In genomic region chr2:7080794-7081783, GRCm38 (mm10) we compare ENCODE assay signal across 8 mouse cellular contexts.
A peak's percentile ranks its signal among the peaks of the same experiment; 100 is the strongest.
DNase-seq lines count a peak whose midpoint lies in the region; ATAC-seq and TF ChIP-seq lines count a peak whose summit lies in the region.

No protein-coding gene starts in this region.

- peaks cover 6% of the 10 kb centered on the region; the same call in 1 of the 2 replicates for H3K4me1 ChIP-seq in cerebellum, adult 2 months (ENCODE audit: control insufficient read depth, insufficient read depth, low read length)
- 0 out of 2 replicates have a peak, but pooled peaks cover 13% of the 10 kb centered on the region for H3K4me1 ChIP-seq in hindbrain, embryonic 14.5 days (replicated peaks; ENCODE audit: control insufficient read depth, insufficient read depth, low read length)
- H3K4me1 ChIP-seq in lung, embryonic 14.5 days (ENCODE audit: insufficient read depth): peaks cover 22% of the 10 kb centered on the region; the same call in 1 of the 2 replicates

- TF ChIP-seq POLR2A in cerebellum, adult 2 months (IDR thresholded peaks at IDR 0.05; ENCODE audit: borderline replicate concordance, insufficient read depth, low read length): no peak

- no peaks in the 10 kb centered on the region for H3K36me3 ChIP-seq in hindbrain, embryonic 14.5 days (replicated peaks; ENCODE audit: control insufficient read depth, insufficient read depth)
- H3K36me3 ChIP-seq in lung, embryonic 14.5 days (ENCODE audit: insufficient read depth): peaks cover 14% of the 10 kb centered on the region; the same call in 1 of the 2 replicates

- peaks cover 12% of the 10 kb centered on the region for H3K9me3 ChIP-seq in hindbrain, embryonic 14.5 days (ENCODE audit: control insufficient read depth, low read length)
- H3K9me3 ChIP-seq in lung, embryonic 14.5 days (ENCODE audit: low read depth, low read length): peaks cover 13% of the 10 kb centered on the region

- TF ChIP-seq CTCF in cerebellum, adult 2 months (IDR thresholded peaks at IDR 0.05; ENCODE audit: borderline replicate concordance, insufficient read depth, low read depth, low read length): no peak
- no peak for TF ChIP-seq CTCF in lung, embryonic 14.5 days (IDR thresholded peaks at IDR 0.05; ENCODE audit: low read depth)

- H3K27me3 ChIP-seq in cerebellum, adult 2 months (ENCODE audit: control insufficient read depth, insufficient read depth, low read length): no peaks in the 10 kb centered on the region
- H3K27me3 ChIP-seq in hindbrain, embryonic 14.5 days (ENCODE audit: control insufficient read depth, insufficient read depth, low read length): no peaks in the 10 kb centered on the region
- no peaks in the 10 kb centered on the region for H3K27me3 ChIP-seq in lung, embryonic 14.5 days (ENCODE audit: insufficient read depth, low read length)

- H3K9ac ChIP-seq in hindbrain, embryonic 14.5 days: peak overlapping the region; percentile 40
- peak overlapping the region; percentile 64 for H3K9ac ChIP-seq in lung, embryonic 14.5 days

- intact Hi-C loops in gastrocnemius, postnatal 36 days (cut with DNase I): no loop called here

- no peak overlapping the region for H3K27ac ChIP-seq in cerebellum, adult 2 months (ENCODE audit: insufficient read depth, low read length)
- no peak overlapping the region for H3K27ac ChIP-seq in hindbrain, embryonic 14.5 days
- peak overlapping the region; percentile 96 for H3K27ac ChIP-seq in lung, embryonic 14.5 days (ENCODE audit: low read depth)

- peak overlapping the region; percentile 49 for H3K4me2 ChIP-seq in hindbrain, embryonic 14.5 days (replicated peaks)
- peak overlapping the region; percentile 74 for H3K4me2 ChIP-seq in lung, embryonic 14.5 days

- DNase-seq in gastrocnemius, adult 18-20 months (ENCODE audit: low spot score): peak; percentile 55
- DNase-seq in gastrocnemius, postnatal 36 days: no peak
- peak; percentile 44 to 58 for DNase-seq in cerebellum, adult 2 months
- DNase-seq in forelimb bud, embryonic 11.5 days (ENCODE audit: low read depth, low spot score): peak; percentile 26
- no peak for DNase-seq in hindbrain, embryonic 14.5 days (ENCODE audit: low spot score)
- DNase-seq in lung, embryonic 14.5 days: peak; percentile 73
- peak; percentile 58 for DNase-seq in retina, postnatal 1 day

- ATAC-seq in hindbrain, embryonic 14.5 days (ENCODE audit: low FRiP score): peak; percentile 63; the same call in 1 of the 2 replicates
- peak; percentile 38; the same call in 1 of the 2 replicates for ATAC-seq in lung, embryonic 14.5 days (ENCODE audit: insufficient read depth)
- ATAC-seq in inflammation-experienced regulatory T-cells, adult 6 months: no peak

- peak overlapping the region; percentile 59 for H3K4me3 ChIP-seq in cerebellum, adult 2 months (replicated peaks; ENCODE audit: insufficient read depth, low read depth, low read length)
- peak overlapping the region; percentile 13 for H3K4me3 ChIP-seq in hindbrain, embryonic 14.5 days (replicated peaks; ENCODE audit: low read length)
- H3K4me3 ChIP-seq in lung, embryonic 14.5 days (ENCODE audit: low read depth, low read length): peak overlapping the region; percentile 47

- 14% methylated on average over 28 of the region's 28 CpGs for WGBS in cerebellum, adult 2 months
- WGBS in hindbrain, embryonic 14.5 days: 6% methylated on average over 28 of the region's 28 CpGs
- 5% methylated on average over 28 of the region's 28 CpGs for WGBS in lung, embryonic 14.5 days

Comparison
In these comparisons a context has a peak if more than half of its experiments do, and no peak if none do; other contexts are left out.
1. DNase-seq: peak in gastrocnemius, adult 18-20 months (single experiment), cerebellum, adult 2 months (2 of 2), forelimb bud, embryonic 11.5 days (single experiment), lung, embryonic 14.5 days (single experiment) and retina, postnatal 1 day (single experiment); none in gastrocnemius, postnatal 36 days (0 of 2) and hindbrain, embryonic 14.5 days (single experiment).
2. Peak in every context shown above with its lines, with median percentiles within 50 percentile points of each other: H3K4me3 ChIP-seq.